Mouse (Mus musculus) brain, embryonic 14.5 days (tissue): Measurements from ENCODE around the gene Ptpn23. TPM values are rescaled to one million over a fixed set of nuclear protein-coding genes. Genes with fewer than 3 reads are reported as not detected.

Source experiments
- DNase-seq: peaks from one replicate; pipeline ENCODE4 v3.0.0-alpha.2; 2011; ENCODE audit warnings: low read depth
- CTCF ChIP-seq: fragments of 200-500 bp; IDR thresholded peaks from 2 replicates; pipeline ENCODE4 v1.5.1; 2012; ENCODE audit warnings: inconsistent platforms, mild to moderate bottlenecking, moderate library complexity, borderline replicate concordance; ENCODE audit not compliant: insufficient read depth, insufficient read length; ENCODE audit errors: extremely low read depth
- POLR2A ChIP-seq: fragments of 200-500 bp; IDR thresholded peaks from 2 replicates; pipeline ENCODE4 v1.6.1; 2012; ENCODE audit warnings: mild to moderate bottlenecking, inconsistent platforms, borderline replicate concordance; ENCODE audit not compliant: poor library complexity, insufficient read depth, insufficient read length, severe bottlenecking; ENCODE audit errors: extremely low read depth
- polyA plus RNA-seq: library from polyadenylated mRNA; depleted of rRNA; stranded (reverse); fragments of >200 nt; gene quantifications from 2 replicates; pipeline ENCODE4 v1.2.3, GENCODE M21; 2012

Gene Ptpn23
- polyA plus RNA-seq, 1 experiment = 73.7 TPM

- no peak for DNase-seq
- TF ChIP-seq POLR2A (no peak), CTCF (no peak)
These were observed 32.3 kb downstream of the Ptpn23 start for GRCm38 (mm10) chr9:110375668-110376067.

- DNase-seq = no peak
- TF ChIP-seq CTCF (no peak), POLR2A (no peak)
These were observed 34.1 kb downstream of the Ptpn23 start for GRCm38 (mm10) chr9:110373871-110374270.

GRCm38 (mm10) chr9:110369860-110370259, 38.2 kb downstream of the Ptpn23 start:
- DNase-seq = no peak
- TF ChIP-seq POLR2A = no peak
- no peak for TF ChIP-seq CTCF

DNA sequence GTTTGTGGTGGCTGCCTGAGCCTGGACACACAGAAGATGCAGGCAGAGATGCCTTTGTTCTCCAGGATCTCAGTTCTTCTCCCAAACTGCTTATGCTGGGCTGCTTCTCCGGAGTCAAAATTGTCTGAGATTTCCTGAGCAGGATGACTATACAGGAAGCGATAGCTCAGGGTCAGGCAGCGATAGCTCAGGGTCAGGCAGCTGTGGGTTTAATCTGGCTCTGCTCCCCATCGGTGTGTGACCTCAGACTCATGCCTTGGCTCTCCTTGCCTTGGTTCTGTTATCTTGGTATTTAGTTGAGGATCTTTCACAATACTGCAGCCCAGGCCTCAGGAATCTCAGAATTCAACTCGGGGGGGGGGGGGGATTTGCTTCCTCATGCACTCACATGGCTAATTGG, 41.3 kb downstream of the Ptpn23 start:
- TF ChIP-seq POLR2A (no peak), CTCF (no peak)
- DNase-seq = no peak

DNA sequence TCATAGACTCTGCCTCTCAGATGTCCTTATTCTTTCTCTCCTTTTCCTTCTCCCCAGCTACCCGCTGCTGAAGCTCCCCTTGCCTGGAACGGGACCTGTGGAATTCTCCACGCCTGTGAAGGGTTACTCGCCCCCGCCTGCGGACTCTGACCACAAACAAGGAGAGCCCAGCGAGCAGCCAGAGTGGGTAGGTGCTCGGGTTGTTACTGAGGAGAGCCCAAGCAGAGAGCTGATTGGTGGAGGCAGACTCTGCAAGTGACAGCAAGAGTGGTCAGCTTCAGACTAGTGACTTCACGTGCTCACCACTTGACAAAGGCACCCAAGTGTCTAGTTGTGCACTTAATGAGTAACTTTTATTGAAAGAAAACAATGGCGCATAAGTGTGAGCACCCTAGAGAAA, 45.7 kb downstream of the Ptpn23 start:
- TF ChIP-seq POLR2A = no peak
- TF ChIP-seq CTCF = no peak
- no peak for DNase-seq

GRCm38 (mm10) chr9:110361299-110361698, 46.7 kb downstream of the Ptpn23 start:
- no peak for TF ChIP-seq POLR2A
- TF ChIP-seq CTCF = no peak
- DNase-seq = no peak

- no peak for TF ChIP-seq CTCF
- TF ChIP-seq POLR2A = no peak
- no peak for DNase-seq
These were observed 49.7 kb downstream of the Ptpn23 start for GRCm38 (mm10) chr9:110358341-110358740.

GRCm38 (mm10) chr9:110351932-110352632, 55.9 kb downstream of the Ptpn23 start:
- no peak for DNase-seq
- TF ChIP-seq POLR2A (no peak), CTCF (no peak)

DNA sequence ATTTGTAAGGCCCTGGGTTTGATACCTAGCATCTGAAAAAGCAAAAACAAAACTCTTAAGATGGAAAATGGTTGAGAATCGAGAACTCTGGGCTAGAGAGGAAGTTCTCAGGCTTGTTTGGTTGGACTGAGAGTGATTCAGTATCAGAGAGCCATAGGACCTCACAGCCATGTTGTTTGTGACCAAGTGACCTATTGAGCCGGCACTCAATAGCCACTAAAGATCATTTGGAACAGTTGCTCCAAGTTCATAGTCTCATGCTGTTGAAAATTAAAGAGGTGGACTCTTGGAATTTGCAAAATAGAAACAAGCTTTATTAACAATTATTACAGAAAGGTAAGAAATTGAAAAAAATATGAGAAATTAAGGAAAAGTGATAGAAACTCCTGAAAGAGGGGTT, 56.7 kb downstream of the Ptpn23 start:
- no peak for TF ChIP-seq CTCF
- no peak for TF ChIP-seq POLR2A
- DNase-seq = no peak

DNA sequence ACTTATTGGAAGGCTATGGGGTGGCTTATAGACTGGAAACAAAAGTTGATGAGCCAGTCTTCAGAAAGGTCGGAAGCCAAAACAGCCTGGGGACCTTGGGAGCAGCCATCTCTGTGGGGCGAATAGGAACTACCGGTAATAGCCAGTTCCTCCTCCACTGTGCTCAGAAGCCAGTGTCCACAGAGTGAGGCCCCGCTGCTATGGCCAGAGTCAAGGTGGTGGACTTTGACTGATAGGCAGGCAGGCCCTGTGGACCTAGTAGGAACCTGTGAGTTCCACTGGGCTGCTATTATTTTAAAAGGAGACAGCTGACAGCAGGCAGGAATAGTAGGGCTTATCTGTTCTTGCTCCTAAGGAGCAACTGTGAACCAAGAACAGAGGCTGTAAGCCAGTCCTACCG, 57.4 kb downstream of the Ptpn23 start:
- no peak for DNase-seq
- TF ChIP-seq CTCF = no peak

DNA sequence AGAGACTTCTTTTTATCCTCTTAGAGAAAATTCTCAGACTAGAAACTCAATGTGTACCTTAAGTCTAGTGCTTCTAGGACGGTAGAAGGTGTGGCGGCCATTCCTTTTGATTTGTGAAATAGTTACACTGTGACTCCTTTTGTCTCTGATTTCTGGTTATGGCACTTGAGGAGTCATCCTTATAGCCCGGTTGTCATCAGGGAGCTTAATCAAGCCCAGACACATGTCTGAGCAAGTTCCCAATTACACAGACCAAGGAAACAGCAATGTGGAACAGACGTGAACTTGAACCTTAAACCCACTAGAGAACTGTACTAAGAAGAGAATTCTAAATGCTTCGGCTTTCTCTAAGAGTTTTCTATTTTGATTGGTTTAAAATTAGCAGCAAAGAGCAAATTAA, 57.8 kb downstream of the Ptpn23 start:
- no peak for DNase-seq
- TF ChIP-seq POLR2A = no peak
- no peak for TF ChIP-seq CTCF

- no peak for TF ChIP-seq CTCF
- TF ChIP-seq POLR2A = no peak
- no peak for DNase-seq
These were observed 59.1 kb downstream of the Ptpn23 start for GRCm38 (mm10) chr9:110348899-110349298.
